Mouse (Mus musculus): ENCODE measurements around the gene Tenm3. TPM values are rescaled to one million over a fixed set of nuclear protein-coding genes. Genes with fewer than 3 reads are reported as not detected.
A peak's percentile ranks its signal among the peaks of the same experiment; 100 is the strongest.

Tenm3 gene
- polyA plus RNA-seq, 1 experiment from 2014 or later: 47.0 TPM

GRCm38 (mm10) chr8:48591818-48592217, 251.9 kb downstream of the Tenm3 start:
- 27% methylated on average over 5 of the region's 5 CpGs for WGBS
- Histone ChIP-seq H3K27ac (replicated peaks; ENCODE audit: low read depth, low read length) (no peak overlapping the region), H3K4me3 (ENCODE audit: low read depth, low read length) (no peak overlapping the region), H3K9ac (replicated peaks; ENCODE audit: low read length) (no peak overlapping the region), H3K36me3 (replicated peaks; ENCODE audit: control insufficient read depth, insufficient read depth, low read depth, low read length) (no peaks in the 10 kb centered on the region), H3K27me3 (ENCODE audit: control insufficient read depth, insufficient read depth, low read length) (no peaks in the 10 kb centered on the region), H3K9me3 (replicated peaks; ENCODE audit: control insufficient read depth, low read length) (no peaks in the 10 kb centered on the region), H3K4me2 (ENCODE audit: low read depth, low read length) (no peak overlapping the region), H3K4me1 (ENCODE audit: control insufficient read depth, insufficient read depth, low read length) (peaks cover 2% of the 10 kb centered on the region)
- ATAC-seq (replicated peaks; ENCODE audit: insufficient number of reproducible peaks, low FRiP score, low TSS enrichment, low read depth): no peak
- DNase-seq (ENCODE audit: low spot score): no peak

GRCm38 (mm10) chr8:48579732-48580131, 264.0 kb downstream of the Tenm3 start:
- DNase-seq (ENCODE audit: low spot score): no peak
- no peak overlapping the region for H3K4me2 ChIP-seq (ENCODE audit: low read depth, low read length)
- WGBS: 21% methylated on average over 6 of the region's 6 CpGs
- no peaks in the 10 kb centered on the region for H3K9me3 ChIP-seq (replicated peaks; ENCODE audit: control insufficient read depth, low read length)
- no peaks in the 10 kb centered on the region for H3K4me1 ChIP-seq (ENCODE audit: control insufficient read depth, insufficient read depth, low read length)
- ATAC-seq (replicated peaks; ENCODE audit: insufficient number of reproducible peaks, low FRiP score, low TSS enrichment, low read depth): no peak
- H3K36me3 ChIP-seq (replicated peaks; ENCODE audit: control insufficient read depth, insufficient read depth, low read depth, low read length): no peaks in the 10 kb centered on the region
- no peaks in the 10 kb centered on the region for H3K27me3 ChIP-seq (ENCODE audit: control insufficient read depth, insufficient read depth, low read length)
- no peak overlapping the region for H3K4me3 ChIP-seq (ENCODE audit: low read depth, low read length)
- no peak overlapping the region for H3K9ac ChIP-seq (replicated peaks; ENCODE audit: low read length)
- no peak overlapping the region for H3K27ac ChIP-seq (replicated peaks; ENCODE audit: low read depth, low read length)

GRCm38 (mm10) chr8:48579144-48579543, 264.6 kb downstream of the Tenm3 start:
- 14% methylated on average over 8 of the region's 8 CpGs for whole genome bisulfite sequencing
- Histone ChIP-seq H3K4me3 (ENCODE audit: low read depth, low read length) (no peak overlapping the region), H3K9ac (replicated peaks; ENCODE audit: low read length) (no peak overlapping the region), H3K4me2 (ENCODE audit: low read depth, low read length) (no peak overlapping the region), H3K27me3 (ENCODE audit: control insufficient read depth, insufficient read depth, low read length) (no peaks in the 10 kb centered on the region), H3K9me3 (replicated peaks; ENCODE audit: control insufficient read depth, low read length) (no peaks in the 10 kb centered on the region), H3K36me3 (replicated peaks; ENCODE audit: control insufficient read depth, insufficient read depth, low read depth, low read length) (no peaks in the 10 kb centered on the region), H3K4me1 (ENCODE audit: control insufficient read depth, insufficient read depth, low read length) (no peaks in the 10 kb centered on the region), H3K27ac (replicated peaks; ENCODE audit: low read depth, low read length) (no peak overlapping the region)
- ATAC-seq (replicated peaks; ENCODE audit: insufficient number of reproducible peaks, low FRiP score, low TSS enrichment, low read depth): no peak
- DNase-seq (ENCODE audit: low spot score): no peak

- no peak for ATAC-seq (replicated peaks; ENCODE audit: insufficient number of reproducible peaks, low FRiP score, low TSS enrichment, low read depth)
- no peaks in the 10 kb centered on the region for H3K36me3 ChIP-seq (replicated peaks; ENCODE audit: control insufficient read depth, insufficient read depth, low read depth, low read length)
- no peak overlapping the region for H3K4me2 ChIP-seq (ENCODE audit: low read depth, low read length)
- DNase-seq (ENCODE audit: low spot score): no peak
- no peak overlapping the region for H3K9ac ChIP-seq (replicated peaks; ENCODE audit: low read length)
- H3K4me3 ChIP-seq (ENCODE audit: low read depth, low read length): no peak overlapping the region
- no peaks in the 10 kb centered on the region for H3K27me3 ChIP-seq (ENCODE audit: control insufficient read depth, insufficient read depth, low read length)
- 78% methylated on average over 1 of the region's 1 CpGs for WGBS
- H3K4me1 ChIP-seq (ENCODE audit: control insufficient read depth, insufficient read depth, low read length): no peaks in the 10 kb centered on the region; the same call in 1 of the 2 replicates
- no peak overlapping the region for H3K27ac ChIP-seq (replicated peaks; ENCODE audit: low read depth, low read length)
- H3K9me3 ChIP-seq (replicated peaks; ENCODE audit: control insufficient read depth, low read length): no peaks in the 10 kb centered on the region
These were observed 270.8 kb downstream of the Tenm3 start for GRCm38 (mm10) chr8:48572941-48573340.

- no peak overlapping the region for H3K27ac ChIP-seq (replicated peaks; ENCODE audit: low read depth, low read length)
- H3K9ac ChIP-seq (replicated peaks; ENCODE audit: low read length): no peak overlapping the region
- H3K4me1 ChIP-seq (ENCODE audit: control insufficient read depth, insufficient read depth, low read length): no peaks in the 10 kb centered on the region; the same call in 1 of the 2 replicates
- H3K27me3 ChIP-seq (ENCODE audit: control insufficient read depth, insufficient read depth, low read length): no peaks in the 10 kb centered on the region
- WGBS: 93% methylated on average over 2 of the region's 2 CpGs
- ATAC-seq (replicated peaks; ENCODE audit: insufficient number of reproducible peaks, low FRiP score, low TSS enrichment, low read depth) (no peak), DNase-seq (ENCODE audit: low spot score) (no peak)
- H3K9me3 ChIP-seq (replicated peaks; ENCODE audit: control insufficient read depth, low read length): no peaks in the 10 kb centered on the region
- no peak overlapping the region for H3K4me3 ChIP-seq (ENCODE audit: low read depth, low read length)
- no peaks in the 10 kb centered on the region for H3K36me3 ChIP-seq (replicated peaks; ENCODE audit: control insufficient read depth, insufficient read depth, low read depth, low read length)
- H3K4me2 ChIP-seq (ENCODE audit: low read depth, low read length): no peak overlapping the region
These were observed 271.4 kb downstream of the Tenm3 start for GRCm38 (mm10) chr8:48572345-48572744.

GRCm38 (mm10) chr8:48568608-48569007, 275.1 kb downstream of the Tenm3 start:
- Histone ChIP-seq H3K27me3 (ENCODE audit: control insufficient read depth, insufficient read depth, low read length) (no peaks in the 10 kb centered on the region), H3K36me3 (replicated peaks; ENCODE audit: control insufficient read depth, insufficient read depth, low read depth, low read length) (no peaks in the 10 kb centered on the region), H3K9me3 (replicated peaks; ENCODE audit: control insufficient read depth, low read length) (no peaks in the 10 kb centered on the region), H3K4me1 (ENCODE audit: control insufficient read depth, insufficient read depth, low read length) (no peaks in the 10 kb centered on the region; the same call in 1 of the 2 replicates), H3K9ac (replicated peaks; ENCODE audit: low read length) (no peak overlapping the region), H3K27ac (replicated peaks; ENCODE audit: low read depth, low read length) (no peak overlapping the region), H3K4me2 (ENCODE audit: low read depth, low read length) (no peak overlapping the region), H3K4me3 (ENCODE audit: low read depth, low read length) (no peak overlapping the region)
- ATAC-seq (replicated peaks; ENCODE audit: insufficient number of reproducible peaks, low FRiP score, low TSS enrichment, low read depth): no peak
- WGBS: 41% methylated on average over 4 of the region's 4 CpGs
- no peak for DNase-seq (ENCODE audit: low spot score)

- Histone ChIP-seq H3K27ac (replicated peaks; ENCODE audit: low read depth, low read length) (no peak overlapping the region), H3K27me3 (ENCODE audit: control insufficient read depth, insufficient read depth, low read length) (no peaks in the 10 kb centered on the region), H3K9ac (replicated peaks; ENCODE audit: low read length) (0 out of 2 replicates have a peak overlapping the region, but pooled peaks have one; percentile 4), H3K4me3 (ENCODE audit: low read depth, low read length) (no peak overlapping the region), H3K4me2 (ENCODE audit: low read depth, low read length) (no peak overlapping the region), H3K36me3 (replicated peaks; ENCODE audit: control insufficient read depth, insufficient read depth, low read depth, low read length) (no peaks in the 10 kb centered on the region), H3K4me1 (ENCODE audit: control insufficient read depth, insufficient read depth, low read length) (no peaks in the 10 kb centered on the region; the same call in 1 of the 2 replicates), H3K9me3 (replicated peaks; ENCODE audit: control insufficient read depth, low read length) (no peaks in the 10 kb centered on the region)
- WGBS: 54% methylated on average over 10 of the region's 10 CpGs
- DNase-seq (ENCODE audit: low spot score): no peak
- no peak for ATAC-seq (replicated peaks; ENCODE audit: insufficient number of reproducible peaks, low FRiP score, low TSS enrichment, low read depth)
These were observed 275.7 kb downstream of the Tenm3 start for GRCm38 (mm10) chr8:48567929-48568607.

- 70% methylated on average over 9 of the region's 9 CpGs for WGBS
These were observed 283.5 kb downstream of the Tenm3 start for GRCm38 (mm10) chr8:48560227-48560626.

More at GRCm38 (mm10) chr8:48560227-48560626, 283.5 kb downstream of the Tenm3 start:
- Histone ChIP-seq H3K4me1 (ENCODE audit: control insufficient read depth, insufficient read depth, low read length) (no peaks in the 10 kb centered on the region), H3K27ac (replicated peaks; ENCODE audit: low read depth, low read length) (no peak overlapping the region), H3K36me3 (replicated peaks; ENCODE audit: control insufficient read depth, insufficient read depth, low read depth, low read length) (no peaks in the 10 kb centered on the region), H3K4me2 (ENCODE audit: low read depth, low read length) (no peak overlapping the region), H3K4me3 (ENCODE audit: low read depth, low read length) (no peak overlapping the region), H3K27me3 (ENCODE audit: control insufficient read depth, insufficient read depth, low read length) (no peaks in the 10 kb centered on the region), H3K9ac (replicated peaks; ENCODE audit: low read length) (no peak overlapping the region), H3K9me3 (replicated peaks; ENCODE audit: control insufficient read depth, low read length) (no peaks in the 10 kb centered on the region)
- peak; percentile 15 for DNase-seq (ENCODE audit: low spot score)
- no peak for ATAC-seq (replicated peaks; ENCODE audit: insufficient number of reproducible peaks, low FRiP score, low TSS enrichment, low read depth)

Measured in embryonic facial prominence, embryonic 11.5 days (tissue).